Mouse (Mus musculus) cortical plate, adult 2 months (tissue): ENCODE results near the gene Atp6v1g1. TPM values are rescaled to one million over a fixed set of nuclear protein-coding genes. Genes with fewer than 3 reads are reported as not detected.

Experiments
- H3K27ac ChIP-seq: fragments of 200-500 bp; 2 replicates; pipeline ENCODE4 v1.5.1; 2012; ENCODE audit warnings: low read length, control low read depth, inconsistent platforms; ENCODE audit not compliant: insufficient read depth
- H3K4me1 ChIP-seq: fragments of 200-500 bp; 2 replicates; pipeline ENCODE4 v1.6.1; 2011; ENCODE audit warnings: low read length; ENCODE audit not compliant: control insufficient read depth, insufficient read depth
- H3K4me3 ChIP-seq: fragments of 200-500 bp; 2 replicates; pipeline ENCODE4 v1.5.1; 2011; ENCODE audit warnings: mild to moderate bottlenecking, low read length, control low read depth; ENCODE audit not compliant: insufficient read depth
- CTCF ChIP-seq: fragments of 200-500 bp; IDR thresholded peaks from 2 replicates; pipeline ENCODE4 v1.5.1; 2011; ENCODE audit warnings: mild to moderate bottlenecking, control low read depth, low read length; ENCODE audit not compliant: insufficient read depth; ENCODE audit errors: extremely low read depth
- POLR2A ChIP-seq: fragments of 200-500 bp; IDR thresholded peaks from 2 replicates; pipeline ENCODE4 v1.6.1; 2011; ENCODE audit warnings: mild to moderate bottlenecking, low read length, control low read depth; ENCODE audit not compliant: insufficient read depth; ENCODE audit errors: extremely low read depth
- polyA plus RNA-seq: library from polyadenylated mRNA; depleted of rRNA; stranded (reverse); fragments of >200 nt; gene quantifications from 2 replicates; pipeline ENCODE4 v1.2.3, GENCODE M21; 2012

The Atp6v1g1 gene
- polyA plus RNA-seq, 1 experiment, result 123 TPM

- Histone ChIP-seq H3K4me3 (no peak overlapping the region), H3K4me1 (no peaks in the 10 kb centered on the region), H3K27ac (no peak overlapping the region)
- TF ChIP-seq POLR2A (no peak), CTCF (no peak)
Measured at GRCm38 (mm10) chr4:63514454-63514984, 30.1 kb upstream of the Atp6v1g1 start.

GRCm38 (mm10) chr4:63515021-63515420, 29.6 kb upstream of the Atp6v1g1 start:
- H3K27ac ChIP-seq, result no peak overlapping the region
- H3K4me1 ChIP-seq, result no peaks in the 10 kb centered on the region
- no peak overlapping the region for H3K4me3 ChIP-seq
- no peak for TF ChIP-seq CTCF
- TF ChIP-seq POLR2A, result no peak

GRCm38 (mm10) chr4:63521813-63522419, 22.7 kb upstream of the Atp6v1g1 start:
- TF ChIP-seq POLR2A (no peak), CTCF (no peak)
- Histone ChIP-seq H3K4me3 (no peak overlapping the region), H3K27ac (no peak overlapping the region), H3K4me1 (no peaks in the 10 kb centered on the region)

- Histone ChIP-seq H3K4me1 (no peaks in the 10 kb centered on the region), H3K4me3 (no peak overlapping the region), H3K27ac (no peak overlapping the region)
- TF ChIP-seq CTCF, result no peak
- TF ChIP-seq POLR2A, result no peak
Measured at GRCm38 (mm10) chr4:63525514-63525913, 19.1 kb upstream of the Atp6v1g1 start.

GRCm38 (mm10) chr4:63528946-63529345, 15.6 kb upstream of the Atp6v1g1 start:
- Histone ChIP-seq H3K4me1 (no peaks in the 10 kb centered on the region), H3K27ac (no peak overlapping the region), H3K4me3 (no peak overlapping the region)
- TF ChIP-seq CTCF, result no peak
- TF ChIP-seq POLR2A, result no peak

GRCm38 (mm10) chr4:63530409-63530808, 14.2 kb upstream of the Atp6v1g1 start:
- Histone ChIP-seq H3K27ac (no peak overlapping the region), H3K4me1 (no peaks in the 10 kb centered on the region), H3K4me3 (no peak overlapping the region)
- no peak for TF ChIP-seq CTCF
- TF ChIP-seq POLR2A, result no peak

GRCm38 (mm10) chr4:63537602-63538001, 7.0 kb upstream of the Atp6v1g1 start:
- no peak overlapping the region for H3K4me3 ChIP-seq
- TF ChIP-seq CTCF (no peak), POLR2A (no peak)
- H3K4me1 ChIP-seq, result no peaks in the 10 kb centered on the region; the same call in 1 of the 2 replicates
- H3K27ac ChIP-seq, result no peak overlapping the region

GRCm38 (mm10) chr4:63542209-63542608, 2.4 kb upstream of the Atp6v1g1 start:
- TF ChIP-seq CTCF (no peak), POLR2A (no peak)
- Histone ChIP-seq H3K4me3 (no peak overlapping the region), H3K27ac (no peak overlapping the region), H3K4me1 (peaks cover 2% of the 10 kb centered on the region)

- TF ChIP-seq POLR2A (no peak), CTCF (no peak)
- Histone ChIP-seq H3K4me1 (peaks cover 6% of the 10 kb centered on the region), H3K27ac (peak overlapping the region; percentile 26; the same call in 1 of the 2 replicates), H3K4me3 (peak overlapping the region; percentile 83; the same call in 1 of the 2 replicates)
Measured at GRCm38 (mm10) chr4:63543746-63544493, 652 bp upstream of the Atp6v1g1 start.
